Mouse (Mus musculus): ENCODE measurements around the gene Qtrt2.

DNA sequence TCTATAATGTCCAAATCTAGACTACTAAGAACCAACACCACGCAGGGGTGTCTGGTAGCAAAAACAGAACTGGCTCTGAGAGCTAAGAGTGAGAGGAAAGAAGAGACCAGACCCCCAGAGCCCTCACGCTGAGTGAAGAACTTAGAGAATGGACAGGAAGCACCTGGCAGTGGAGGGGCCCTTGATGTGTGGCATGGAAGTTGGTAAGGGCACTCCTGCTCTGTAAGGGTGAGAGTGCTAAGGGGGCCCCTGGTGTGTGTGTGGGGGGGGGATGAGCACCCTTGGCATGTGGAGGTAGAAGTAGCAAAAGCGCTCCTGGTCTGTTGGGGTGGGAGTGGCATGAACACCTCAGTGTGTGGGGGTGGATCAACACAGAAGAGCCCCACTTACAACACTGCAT lies 43.8 kb upstream of the Qtrt2 start:
- TF ChIP-seq CTCF (IDR thresholded peaks at IDR 0.05; ENCODE audit: control insufficient read depth, insufficient read depth, low read length) (no peak), POLR2A (IDR thresholded peaks at IDR 0.05; ENCODE audit: borderline replicate concordance, control insufficient read depth, low read depth, low read length) (no peak)
